Mouse (Mus musculus): Measurements from ENCODE around the gene Vapa.
"Not testable (repeated sequence)": the region's sequence is repeated elsewhere in the genome, so short reads cannot be mapped to it uniquely, and the experiment has no call there.

Vapa gene

GRCm38 (mm10) chr17:65561361-65562015 is 51.9 kb downstream of the Vapa start:
- no peak for DNase-seq

- DNase-seq: no peak
Observed at GRCm38 (mm10) chr17:65559273-65559672, 54.1 kb downstream of the Vapa start.

- DNase-seq: no peak
Observed at GRCm38 (mm10) chr17:65558788-65559187, 54.6 kb downstream of the Vapa start.

- no peak for DNase-seq
Observed at GRCm38 (mm10) chr17:65558217-65558616, 55.1 kb downstream of the Vapa start.

- DNase-seq: no peak
Observed at GRCm38 (mm10) chr17:65557212-65557611, 56.1 kb downstream of the Vapa start.

GRCm38 (mm10) chr17:65556798-65557197 is 56.6 kb downstream of the Vapa start:
- no peak for DNase-seq

- DNase-seq: no peak
Observed at GRCm38 (mm10) chr17:65552426-65552997, 60.8 kb downstream of the Vapa start.

- no peak for DNase-seq
Observed at GRCm38 (mm10) chr17:65550357-65550756, 63.0 kb downstream of the Vapa start.

GRCm38 (mm10) chr17:65548698-65549365 is 64.5 kb downstream of the Vapa start:
- DNase-seq: no peak

- not testable (repeated sequence) for DNase-seq
Observed at GRCm38 (mm10) chr17:65546221-65546620, 67.1 kb downstream of the Vapa start.

- DNase-seq: no peak
Observed at GRCm38 (mm10) chr17:65540441-65541272, 72.7 kb downstream of the Vapa start, which contains the start of gene Tmem232. Tmem232 (minus strand) TSS chr17:65540782.

GRCm38 (mm10) chr17:65536156-65536555 is 77.2 kb downstream of the Vapa start:
- DNase-seq: no peak

- DNase-seq: not testable (repeated sequence)
Observed at GRCm38 (mm10) chr17:65532381-65532780, 81.0 kb downstream of the Vapa start.
